ENCODE assay signal across 22 mouse cellular contexts in the genomic region with DNA sequence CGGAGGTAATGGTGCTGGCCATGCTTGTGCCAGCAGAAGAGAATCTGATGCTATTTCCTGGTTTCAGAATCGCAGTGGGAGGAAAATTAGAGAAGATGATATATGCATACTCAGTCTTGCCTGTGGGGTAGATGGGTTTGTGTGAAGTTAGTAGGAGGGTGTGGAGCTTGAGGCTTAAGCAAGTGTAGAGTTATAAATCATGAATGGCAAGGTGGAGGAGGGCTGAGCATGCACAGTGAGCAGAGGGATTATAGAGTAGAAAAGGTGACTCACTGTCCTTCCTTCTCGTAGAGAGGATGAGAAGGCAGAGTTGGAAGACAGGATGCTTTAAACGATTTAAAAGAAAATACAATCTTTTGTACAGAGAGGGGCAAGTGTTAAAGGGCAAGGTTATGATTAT.
DNase-seq lines count a peak whose midpoint lies in the region; ATAC-seq and TF ChIP-seq lines count a peak whose summit lies in the region.
"Had no signal": no experiment of that assay in that cellular context is flagged by ENCODE, and none has a peak within 500 bp of the region (broad histone marks: within the 10 kb centered on the region; RNA-seq: fewer than 3 reads in every experiment).

No protein-coding gene starts in this region.

- TF ChIP-seq RAD21 in MEL (IDR thresholded peaks at IDR 0.05; ENCODE audit: low read depth, low read length), result no peak

- H3K4me1 ChIP-seq in MEL (ENCODE audit: control insufficient read depth in 1 of 2, insufficient read depth in 2 of 2, low read length in 2 of 2), result peaks cover 11 to 13% of the 10 kb centered on the region in 2 experiments
- H3K4me1 ChIP-seq in intestine, embryonic 15.5 days (replicated peaks), result no peaks in the 10 kb centered on the region
- H3K4me1 ChIP-seq: forebrain, embryonic 13.5 days; hindbrain, embryonic 12.5 days; hindbrain, embryonic 15.5 days had no signal

- no peak for TF ChIP-seq CTCF in gastrocnemius, adult 2 months (IDR thresholded peaks at IDR 0.05)
- TF ChIP-seq CTCF in MEL (IDR thresholded peaks at IDR 0.05 in 2 of 3, conservative IDR thresholded peaks at IDR 0.05 in 1 of 3; ENCODE audit: control insufficient read depth in 1 of 3, insufficient read depth in 1 of 3, low read depth in 2 of 3, low read length in 3 of 3, poor library complexity in 1 of 3, severe bottlenecking in 1 of 3), result no peak

- DNase-seq in gastrocnemius, adult 2 months, result no peak
- no peak for DNase-seq in gastrocnemius, postnatal 36 days
- peak; percentile 26 for DNase-seq in MEL (ENCODE audit: low read depth, low spot score)
- DNase-seq in B cell, adult 2 months, result no peak
- DNase-seq in kidney, adult 8-10 months, result no peak
- DNase-seq: adrenal gland, postnatal 14 days; cerebellum, adult 11-12 months; cerebellum, adult 9-10 months; cerebellum, postnatal 14 days; gastrocnemius, postnatal 10 days; heart, adult 11 months; kidney, adult 11 months; kidney, adult 9 months had no signal

- TF ChIP-seq EP300 in MEL (IDR thresholded peaks at IDR 0.05; ENCODE audit: low read depth in 1 of 2, low read length in 2 of 2), result no peak

- no peaks in the 10 kb centered on the region for H3K79me2 ChIP-seq in MEL (ENCODE audit: control insufficient read depth, insufficient read depth, low read length, poor library complexity)

- 68% methylated on average over 4 of the region's 4 CpGs for WGBS in intestine, embryonic 15.5 days

- peak; percentile 36; the same call in 1 of the 2 replicates for ATAC-seq in intestine, embryonic 15.5 days
- ATAC-seq: activated CD4-positive, CD25-positive, alpha-beta regulatory T cell, adult 4 months; CD4-positive, CD25-positive, alpha-beta regulatory T cell, adult 4 months; forebrain, embryonic 13.5 days; forebrain, embryonic 16.5 days had no signal

- no peak overlapping the region for H3K4me2 ChIP-seq in intestine, embryonic 15.5 days (replicated peaks)
- H3K4me2 ChIP-seq: forebrain, embryonic 13.5 days; heart, embryonic 11.5 days; hindbrain, embryonic 12.5 days; hindbrain, embryonic 15.5 days had no signal

- no peaks in the 10 kb centered on the region for H3K9me3 ChIP-seq in MEL (replicated peaks; ENCODE audit: insufficient read depth, low read length)
- H3K9me3 ChIP-seq in intestine, embryonic 15.5 days, result no peaks in the 10 kb centered on the region
- H3K9me3 ChIP-seq: forebrain, embryonic 10.5 days; forebrain, embryonic 13.5 days; hindbrain, embryonic 12.5 days; hindbrain, embryonic 15.5 days had no signal

- no peak overlapping the region for H3K4me3 ChIP-seq in gastrocnemius, adult 2 months
- no peak overlapping the region for H3K4me3 ChIP-seq in MEL (ENCODE audit: control insufficient read depth in 1 of 2, insufficient read depth in 1 of 2, low read depth in 2 of 2, low read length in 2 of 2)
- no peak overlapping the region for H3K4me3 ChIP-seq in intestine, embryonic 15.5 days (replicated peaks)
- H3K4me3 ChIP-seq: forebrain, embryonic 10.5 days; forebrain, embryonic 13.5 days; hindbrain, embryonic 12.5 days; hindbrain, embryonic 15.5 days had no signal

- H3K36me3 ChIP-seq in MEL (ENCODE audit: control insufficient read depth in 1 of 2, insufficient read depth in 2 of 2, low read length in 2 of 2), result peaks cover 0 to 24% of the 10 kb centered on the region in 2 experiments; a peak in 2 of 4 replicates
- no peaks in the 10 kb centered on the region for H3K36me3 ChIP-seq in intestine, embryonic 15.5 days
- H3K36me3 ChIP-seq: forebrain, embryonic 10.5 days; hindbrain, embryonic 12.5 days; hindbrain, embryonic 15.5 days had no signal

- H3K27me3 ChIP-seq in MEL (ENCODE audit: control insufficient read depth in 1 of 2, insufficient read depth in 2 of 2, low read length in 2 of 2), result no peaks in the 10 kb centered on the region
- no peaks in the 10 kb centered on the region for H3K27me3 ChIP-seq in intestine, embryonic 15.5 days (replicated peaks)
- H3K27me3 ChIP-seq: forebrain, embryonic 13.5 days; hindbrain, embryonic 12.5 days; hindbrain, embryonic 15.5 days had no signal

- intact Hi-C loops in gastrocnemius, adult 2 months (cut with DNase I), result no loop called here
- intact Hi-C loops in gastrocnemius, postnatal 36 days (cut with DNase I), result no loop called here

- no peak for TF ChIP-seq POLR2A in MEL (IDR thresholded peaks at IDR 0.05; ENCODE audit: control insufficient read depth in 1 of 2, insufficient read depth in 1 of 2, low read depth in 1 of 2, low read length in 2 of 2, poor library complexity in 1 of 2)

- peak overlapping the region; percentile 28; the same call in 1 of the 2 replicates for H3K27ac ChIP-seq in gastrocnemius, adult 2 months
- H3K27ac ChIP-seq in MEL (ENCODE audit: control insufficient read depth, low read depth, low read length), result no peak overlapping the region; the same call in 1 of the 2 replicates
- H3K27ac ChIP-seq in intestine, embryonic 15.5 days, result no peak overlapping the region
- H3K27ac ChIP-seq: forebrain, embryonic 10.5 days; forebrain, embryonic 13.5 days; hindbrain, embryonic 12.5 days; hindbrain, embryonic 15.5 days had no signal

- H3K9ac ChIP-seq in MEL (ENCODE audit: control insufficient read depth, low read depth, low read length, poor library complexity, severe bottlenecking), result no peak overlapping the region
- no peak overlapping the region for H3K9ac ChIP-seq in intestine, embryonic 15.5 days
- H3K9ac ChIP-seq: forebrain, embryonic 13.5 days; hindbrain, embryonic 12.5 days; hindbrain, embryonic 15.5 days had no signal

TF ChIP-seq in MEL, 35 proteins besides CTCF, POLR2A, EP300 and RAD21:
- TF ChIP-seq MAFK (IDR thresholded peaks at IDR 0.05; ENCODE audit: borderline replicate concordance, low read depth, low read length) (no peak), ZMIZ1 (IDR thresholded peaks at IDR 0.05; ENCODE audit: low read depth, low read length) (no peak), MYC (IDR thresholded peaks at IDR 0.05; ENCODE audit: low read depth, low read length) (no peak), USF2 (IDR thresholded peaks at IDR 0.05; ENCODE audit: borderline replicate concordance in 1 of 2, insufficient read depth in 1 of 2, low read depth in 1 of 2, low read length in 2 of 2) (no peak), RCOR1 (IDR thresholded peaks at IDR 0.05; ENCODE audit: low read depth, low read length) (no peak), UBTF (IDR thresholded peaks at IDR 0.05; ENCODE audit: borderline replicate concordance, insufficient read depth, low read depth, low read length) (no peak), ELF1 (IDR thresholded peaks at IDR 0.05; ENCODE audit: low read depth, low read length) (no peak), USF1 (IDR thresholded peaks at IDR 0.05; ENCODE audit: low read depth, low read length) (no peak), JUND (IDR thresholded peaks at IDR 0.05; ENCODE audit: low read depth, low read length) (no peak)
